Mouse (Mus musculus): ENCODE data around the gene Ercc6l2. TPM values are rescaled to one million over a fixed set of nuclear protein-coding genes. Genes with fewer than 3 reads are reported as not detected.

The Ercc6l2 gene
- total RNA-seq (2014; fragmentation: Nextera tagmentation) (27.2 and 30.5 TPM in 2 replicates), total RNA-seq (2017) (21.2 and 30.9 TPM in 2 replicates)

DNA sequence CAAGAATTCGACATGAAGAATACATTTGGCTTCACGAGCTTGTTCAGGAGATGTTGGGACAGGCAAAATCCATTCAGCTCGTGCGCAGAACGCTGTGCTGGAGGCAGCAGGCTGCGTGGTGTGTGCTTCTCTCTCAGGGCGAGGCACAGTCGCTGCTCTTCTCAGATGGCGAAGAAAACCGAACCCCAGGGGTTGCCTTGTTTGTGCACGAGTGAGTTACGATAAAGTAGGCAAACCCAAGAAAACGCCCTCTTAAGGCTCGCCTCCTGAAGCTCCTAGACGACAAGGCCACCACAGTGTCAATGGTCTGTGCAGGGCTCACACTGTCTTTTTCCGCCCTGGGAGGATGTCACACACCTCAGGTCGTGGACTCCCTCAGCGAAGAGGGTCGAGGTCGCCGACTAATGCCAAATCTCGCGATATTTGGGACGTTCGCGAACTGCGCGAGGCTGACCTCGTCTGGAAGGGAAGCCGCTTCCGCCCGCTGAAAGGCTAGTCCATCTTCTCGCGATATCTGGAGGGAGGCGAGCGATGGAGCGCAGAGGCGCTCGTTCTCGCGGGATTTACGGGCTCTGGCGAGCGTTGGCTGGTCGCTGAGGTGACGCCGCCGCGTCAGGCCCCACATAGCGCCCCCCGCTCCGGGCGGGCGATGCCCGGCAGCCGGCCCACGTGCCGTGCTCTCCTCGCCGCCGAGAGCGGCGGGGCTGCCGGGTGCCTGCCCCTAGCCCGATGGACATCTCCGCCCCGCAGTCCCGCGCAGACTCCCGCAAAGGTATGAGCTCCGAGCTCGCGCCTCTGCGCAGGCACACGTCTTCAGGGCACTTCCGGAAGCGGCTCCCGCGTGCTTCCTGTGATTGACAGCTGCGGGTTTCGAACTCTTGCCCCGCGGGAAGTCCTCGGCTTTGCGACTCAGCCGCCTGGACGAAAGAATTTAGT lies at the start of gene Ercc6l2:
TSS of gene Ercc6l2 (plus strand) at position 495 of the 936 bp plus-strand sequence.
- ATAC-seq (replicated peaks; ENCODE audit: poor library complexity, severe bottlenecking): peak; percentile 96

DNA sequence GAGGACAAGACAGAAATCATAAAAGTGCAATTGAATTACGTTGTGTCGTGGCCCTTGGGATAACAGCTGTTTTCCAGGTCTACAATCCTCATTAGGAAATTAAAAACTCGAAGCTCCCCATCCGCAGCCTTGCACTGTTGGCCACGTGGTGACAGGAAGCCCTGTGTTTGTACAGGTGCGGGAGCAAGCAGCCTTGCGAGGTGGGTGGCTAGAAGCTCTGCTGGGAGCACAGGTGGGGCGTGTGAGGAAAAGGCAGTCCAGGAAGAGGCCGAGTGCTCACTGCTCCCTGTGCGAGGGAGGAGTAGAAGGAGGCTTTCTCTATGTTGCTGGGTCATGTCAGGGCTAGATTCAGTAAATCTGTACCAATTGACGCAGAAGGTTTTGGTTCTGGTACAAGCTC lies 49.0 kb upstream of the Ercc6l2 start:
- ATAC-seq (replicated peaks; ENCODE audit: poor library complexity, severe bottlenecking): no peak

DNA sequence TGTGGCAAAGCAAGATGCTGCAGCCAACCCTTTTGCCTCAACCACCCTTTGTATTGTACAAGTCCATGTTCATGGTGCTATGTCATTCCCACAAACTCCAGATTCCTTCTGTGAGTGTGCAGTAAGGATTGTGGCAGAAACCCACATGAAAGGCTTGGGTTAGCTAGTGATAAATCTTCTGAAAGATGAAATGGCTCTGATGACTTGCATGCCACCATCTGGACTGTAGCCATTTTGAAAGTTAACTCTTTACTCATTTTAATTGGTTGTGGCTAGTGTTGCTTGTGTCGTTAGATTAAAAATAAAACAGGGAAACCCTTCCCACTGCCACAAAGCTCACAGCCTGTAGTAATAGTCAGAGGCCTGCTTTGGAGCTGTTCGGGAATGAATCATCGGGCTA lies 44.0 kb upstream of the Ercc6l2 start:
- ATAC-seq (replicated peaks; ENCODE audit: poor library complexity, severe bottlenecking): no peak

DNA sequence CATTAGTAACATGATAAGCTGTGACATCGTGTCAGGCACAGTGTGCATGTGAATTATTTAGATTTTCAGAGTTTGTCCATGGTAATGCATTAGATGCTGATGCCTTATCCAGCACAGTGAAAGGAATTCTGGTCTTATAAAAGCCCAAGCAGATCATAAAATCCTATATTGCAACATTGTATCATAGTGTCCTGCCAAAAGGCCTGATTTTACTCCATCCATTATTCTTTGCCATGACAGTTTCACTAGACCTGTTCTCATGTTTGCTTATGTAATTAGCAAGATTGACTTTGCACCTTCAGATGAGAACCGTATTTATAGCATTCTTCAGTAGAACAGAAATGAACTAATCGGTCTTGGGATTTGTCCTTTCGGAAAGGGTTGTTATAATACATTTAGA lies 36.1 kb upstream of the Ercc6l2 start:
- no peak for ATAC-seq (replicated peaks; ENCODE audit: poor library complexity, severe bottlenecking)

DNA sequence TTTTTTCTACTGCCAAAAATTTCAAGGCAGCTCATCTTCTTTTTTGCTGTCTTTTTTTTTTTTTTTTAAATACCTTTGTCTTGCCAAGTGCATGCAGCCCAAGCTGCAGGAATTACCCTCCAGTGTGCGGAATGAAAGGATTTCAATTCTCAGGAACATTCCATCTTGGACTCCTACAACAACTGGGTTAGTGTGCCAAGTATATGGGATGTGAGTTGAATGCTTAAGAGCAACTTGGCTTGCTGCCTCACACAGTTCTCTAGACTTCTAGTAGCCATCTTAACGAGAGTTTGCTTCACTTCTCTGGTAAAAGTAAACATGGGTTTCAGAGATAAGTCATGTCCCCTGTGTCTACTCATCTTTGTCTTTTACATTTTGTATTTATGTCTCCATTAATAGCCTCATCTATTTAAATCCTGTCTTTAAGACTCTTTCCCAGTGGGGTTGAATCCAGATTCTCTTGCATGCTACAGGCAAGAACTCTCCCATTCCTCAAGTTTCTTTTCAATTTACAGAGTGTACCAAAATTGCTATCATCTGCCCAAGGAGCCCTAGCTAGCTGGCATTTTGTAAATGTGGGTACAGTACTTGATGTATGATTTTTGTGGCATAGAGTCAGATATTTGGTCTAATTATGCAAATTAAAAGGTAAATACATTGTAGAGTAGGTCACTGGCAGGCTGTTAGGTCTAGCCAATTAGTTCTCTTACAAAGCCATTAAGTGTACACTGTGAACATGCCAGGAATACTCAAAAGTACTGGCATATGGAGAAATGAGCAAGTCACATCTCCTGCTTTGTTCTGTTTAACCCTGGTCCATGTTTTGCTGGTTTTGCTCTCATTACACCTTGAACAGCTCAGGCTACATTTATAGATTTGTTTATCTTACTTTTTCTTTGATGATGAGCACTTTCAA lies 35.4 kb upstream of the Ercc6l2 start:
- no peak for ATAC-seq (replicated peaks; ENCODE audit: poor library complexity, severe bottlenecking)

DNA sequence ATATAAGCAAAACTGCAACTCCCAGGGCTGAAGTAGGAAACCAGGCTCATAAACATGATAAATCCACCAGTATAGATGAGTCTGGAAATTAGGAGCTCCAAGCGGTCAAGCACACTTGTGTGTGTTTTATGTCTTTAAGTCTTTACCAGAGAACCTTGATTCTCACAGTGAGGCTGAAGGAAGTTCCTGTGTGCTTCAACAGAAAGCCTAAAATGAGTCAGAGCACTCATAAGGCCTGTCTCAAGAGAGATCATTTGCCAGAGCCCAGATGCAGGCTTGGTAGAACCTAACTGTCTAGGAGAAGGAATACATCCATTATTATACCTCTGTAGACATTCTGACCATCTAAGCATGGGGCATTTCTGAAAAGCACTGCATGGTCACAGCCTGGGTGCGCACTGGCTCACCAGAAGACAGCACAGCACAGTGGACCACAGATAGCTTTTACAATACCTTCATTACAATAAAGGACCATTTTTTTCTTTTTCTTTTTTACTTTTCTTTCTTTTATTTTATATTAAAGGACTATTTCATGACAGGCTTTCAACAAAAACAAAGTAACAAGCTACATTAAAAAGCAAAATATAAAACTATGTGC lies 22.7 kb upstream of the Ercc6l2 start:
- no peak for ATAC-seq (replicated peaks; ENCODE audit: poor library complexity, severe bottlenecking)

DNA sequence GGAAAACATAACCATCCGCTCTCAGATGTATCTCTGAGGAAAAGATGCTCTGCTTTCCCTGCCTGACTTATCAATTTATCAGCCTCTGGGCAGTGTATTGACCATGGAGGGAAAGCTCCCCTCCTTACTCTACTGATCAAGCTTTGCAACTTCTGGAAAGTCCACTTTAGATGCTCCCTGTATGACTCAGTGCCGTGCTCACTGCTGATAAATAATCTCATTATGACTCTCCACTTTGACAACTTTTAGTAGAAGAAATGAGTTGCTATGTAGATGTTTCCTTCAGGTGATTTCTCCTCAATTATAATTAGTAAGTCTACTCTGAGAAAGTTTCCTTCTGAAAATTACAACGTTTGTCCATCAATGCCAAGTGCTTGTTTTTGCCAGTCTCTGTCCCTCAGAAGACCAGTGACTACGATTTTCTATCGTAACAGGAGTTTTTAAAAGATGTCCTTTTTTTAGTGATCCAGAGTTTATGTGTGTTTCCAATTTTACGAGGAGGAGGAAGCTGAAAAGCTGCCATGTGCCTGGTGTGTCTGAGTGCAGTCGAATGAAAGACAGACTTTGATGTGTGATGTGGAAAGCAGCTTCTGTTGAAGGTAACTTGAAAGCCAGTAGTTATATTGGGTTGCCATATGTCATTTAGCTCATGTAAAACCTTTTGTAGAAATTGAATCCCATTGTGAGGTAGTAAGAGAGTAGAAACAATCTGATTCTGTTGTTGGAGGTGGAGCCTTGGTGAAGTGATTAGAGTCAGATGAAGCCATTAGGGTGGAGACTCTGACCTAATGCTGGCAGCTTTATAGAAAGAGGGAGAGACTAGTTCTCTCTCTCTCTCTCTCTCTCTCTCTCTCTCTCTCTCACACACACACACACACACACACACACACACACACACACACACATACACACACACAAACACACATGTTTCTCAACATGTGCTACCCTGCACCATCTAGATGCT lies 21.4 kb upstream of the Ercc6l2 start:
- ATAC-seq (replicated peaks; ENCODE audit: poor library complexity, severe bottlenecking): no peak

DNA sequence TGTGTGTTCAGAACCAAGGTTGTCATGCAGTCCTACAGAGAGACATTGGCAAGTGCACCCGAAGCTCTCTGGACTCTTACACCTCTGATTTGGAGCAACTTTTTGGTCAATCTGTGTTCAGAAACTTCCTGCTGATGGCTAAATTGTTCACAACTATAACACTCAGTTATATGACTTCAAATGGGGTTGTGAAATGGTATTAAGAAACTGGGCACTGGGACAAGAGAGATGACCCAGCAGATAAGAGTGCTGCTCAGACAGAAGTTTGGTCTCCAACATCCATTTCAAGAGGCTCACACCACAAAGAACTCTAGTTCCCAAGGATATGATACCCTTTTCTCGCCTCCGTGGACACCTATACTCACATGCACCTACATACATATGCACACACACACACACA lies 16.4 kb upstream of the Ercc6l2 start:
- ATAC-seq (replicated peaks; ENCODE audit: poor library complexity, severe bottlenecking): peak; percentile 52; the same call in 1 of the 2 replicates

DNA sequence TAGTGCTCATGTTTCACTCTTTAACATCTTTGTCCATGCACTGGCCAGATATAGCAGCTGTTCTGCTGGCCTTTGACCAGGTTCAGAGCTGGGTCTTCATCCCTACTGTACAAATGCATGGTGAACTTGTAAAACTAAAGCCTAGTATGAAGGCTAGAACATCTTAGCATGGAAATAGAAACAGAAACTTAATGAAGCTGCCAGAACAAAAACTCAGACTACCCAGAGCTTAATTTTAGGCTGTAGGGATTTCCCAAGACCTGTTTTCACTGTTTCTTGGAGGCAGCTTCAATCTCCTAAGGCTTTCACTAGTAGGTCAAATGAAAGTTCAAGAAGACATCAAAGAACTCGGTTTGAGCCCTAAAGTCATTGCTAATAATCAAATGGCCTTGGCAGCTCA lies 15.1 kb upstream of the Ercc6l2 start:
- ATAC-seq (replicated peaks; ENCODE audit: poor library complexity, severe bottlenecking): no peak

DNA sequence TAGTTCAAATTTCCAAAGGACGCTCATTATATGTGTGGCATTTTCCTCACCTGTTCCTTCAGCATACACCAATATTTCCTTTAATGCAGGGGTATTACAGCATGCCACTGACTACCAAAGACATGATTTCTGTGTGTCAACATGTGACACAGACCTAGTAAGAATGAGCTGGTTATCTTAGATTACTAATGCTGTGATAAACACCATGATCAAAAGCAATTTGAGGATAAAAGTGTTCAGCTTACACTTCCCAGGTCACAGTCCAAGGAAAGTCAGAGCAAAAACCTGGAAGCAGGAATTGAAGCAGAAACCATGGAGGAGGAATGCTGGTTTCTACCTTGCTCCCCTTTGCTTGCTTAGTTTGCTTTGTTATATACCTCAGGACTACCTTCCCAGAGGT lies 13.8 kb upstream of the Ercc6l2 start:
- no peak for ATAC-seq (replicated peaks; ENCODE audit: poor library complexity, severe bottlenecking)

DNA sequence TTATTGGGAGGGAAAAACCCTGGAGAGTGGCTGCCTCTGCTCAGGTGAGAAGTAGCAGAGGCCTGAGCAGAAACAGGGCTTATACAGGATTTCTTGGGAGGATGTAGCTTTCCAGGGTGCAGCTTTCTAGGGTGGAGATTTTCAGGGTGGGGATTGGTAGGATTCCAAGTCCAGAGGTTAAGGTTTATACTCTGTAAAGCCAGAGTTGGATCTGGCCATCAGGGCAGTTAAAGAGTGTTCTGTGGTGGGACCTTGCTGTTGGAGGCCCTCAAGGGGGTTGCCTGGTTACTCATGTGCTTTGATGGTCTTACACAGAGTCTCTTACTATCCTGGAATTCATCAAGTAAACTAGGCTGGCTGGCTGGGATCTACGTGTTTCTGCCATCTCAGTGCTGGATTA lies 7.8 kb upstream of the Ercc6l2 start:
- ATAC-seq (replicated peaks; ENCODE audit: poor library complexity, severe bottlenecking): no peak

DNA sequence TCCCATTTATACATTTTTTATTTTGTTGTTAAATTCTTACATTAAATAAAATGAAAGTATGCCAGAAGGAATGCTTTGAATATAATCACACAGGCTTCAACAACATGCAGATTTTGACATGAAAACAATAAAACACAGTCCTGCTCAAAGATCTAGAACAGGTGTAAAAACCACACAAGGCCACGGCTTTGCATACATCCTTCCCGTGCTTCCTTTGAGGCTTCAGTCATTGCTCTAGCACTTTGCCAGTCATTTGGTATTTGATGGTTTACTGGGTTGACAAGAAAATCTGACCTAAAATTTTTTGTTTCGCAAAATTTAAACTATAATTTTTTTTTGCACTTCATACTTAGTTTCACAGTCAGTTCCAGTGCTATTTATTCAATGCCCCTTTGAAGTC lies 7.1 kb upstream of the Ercc6l2 start:
- no peak for ATAC-seq (replicated peaks; ENCODE audit: poor library complexity, severe bottlenecking)

DNA sequence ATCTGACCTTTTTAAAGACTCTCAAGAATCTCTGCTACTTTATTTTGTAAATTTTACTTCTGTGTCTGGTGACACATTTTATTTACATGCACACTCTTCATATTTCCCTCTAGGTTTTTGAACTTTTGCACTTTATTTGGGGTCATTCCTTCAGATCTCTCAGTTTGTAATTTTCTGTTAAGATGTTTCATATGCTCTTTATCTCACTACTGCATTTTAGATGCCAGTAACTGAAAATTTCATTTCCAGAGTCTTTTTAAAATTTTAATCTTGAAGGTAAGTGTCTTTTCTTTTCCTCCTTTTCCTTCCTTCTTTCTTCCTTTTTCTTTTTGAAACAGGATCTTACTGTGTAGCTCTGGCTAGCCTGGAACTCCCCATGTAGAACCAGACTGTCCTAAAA lies 3.6 kb upstream of the Ercc6l2 start:
- ATAC-seq (replicated peaks; ENCODE audit: poor library complexity, severe bottlenecking): no peak

DNA sequence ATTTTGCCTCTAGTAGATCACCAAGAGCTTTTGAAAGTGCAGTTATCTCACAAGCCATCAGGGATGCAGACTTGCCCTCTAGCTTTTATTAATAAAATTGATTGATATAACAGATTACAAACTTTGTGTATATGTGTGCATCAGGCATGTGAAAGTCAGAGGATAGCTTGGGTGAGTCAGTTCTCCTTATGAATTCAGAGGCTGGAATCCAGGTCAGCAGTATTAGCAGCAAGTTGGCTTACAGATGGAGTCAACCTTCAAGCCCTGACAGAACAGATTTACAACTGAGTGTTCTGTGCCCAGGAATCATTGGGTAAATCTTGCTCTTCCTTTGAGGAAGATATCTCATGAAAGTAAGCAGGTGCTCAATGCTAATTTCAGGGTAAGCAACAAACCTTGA lies 891 bp downstream of the Ercc6l2 start:
- no peak for ATAC-seq (replicated peaks; ENCODE audit: poor library complexity, severe bottlenecking)

DNA sequence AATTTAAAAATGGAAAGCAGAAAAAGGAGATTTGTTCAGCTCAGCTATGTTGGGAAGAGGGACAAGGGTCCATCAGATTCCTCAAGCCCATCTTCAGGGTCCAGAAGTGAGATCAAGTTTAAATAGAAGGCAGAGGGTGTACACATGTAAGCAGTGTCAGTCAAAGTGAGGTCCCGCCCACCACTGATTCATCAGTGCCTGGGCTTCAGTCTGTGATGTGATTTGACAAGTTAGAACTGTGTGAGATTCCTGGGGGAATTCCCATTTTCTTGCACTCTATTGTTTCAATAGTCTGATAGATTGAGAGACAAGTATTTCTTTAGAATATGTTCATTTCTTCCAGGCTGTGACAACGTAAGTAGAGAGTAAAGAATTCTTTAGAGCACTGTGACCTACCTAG lies 30.7 kb downstream of the Ercc6l2 start:
- no peak for ATAC-seq (replicated peaks; ENCODE audit: poor library complexity, severe bottlenecking)

DNA sequence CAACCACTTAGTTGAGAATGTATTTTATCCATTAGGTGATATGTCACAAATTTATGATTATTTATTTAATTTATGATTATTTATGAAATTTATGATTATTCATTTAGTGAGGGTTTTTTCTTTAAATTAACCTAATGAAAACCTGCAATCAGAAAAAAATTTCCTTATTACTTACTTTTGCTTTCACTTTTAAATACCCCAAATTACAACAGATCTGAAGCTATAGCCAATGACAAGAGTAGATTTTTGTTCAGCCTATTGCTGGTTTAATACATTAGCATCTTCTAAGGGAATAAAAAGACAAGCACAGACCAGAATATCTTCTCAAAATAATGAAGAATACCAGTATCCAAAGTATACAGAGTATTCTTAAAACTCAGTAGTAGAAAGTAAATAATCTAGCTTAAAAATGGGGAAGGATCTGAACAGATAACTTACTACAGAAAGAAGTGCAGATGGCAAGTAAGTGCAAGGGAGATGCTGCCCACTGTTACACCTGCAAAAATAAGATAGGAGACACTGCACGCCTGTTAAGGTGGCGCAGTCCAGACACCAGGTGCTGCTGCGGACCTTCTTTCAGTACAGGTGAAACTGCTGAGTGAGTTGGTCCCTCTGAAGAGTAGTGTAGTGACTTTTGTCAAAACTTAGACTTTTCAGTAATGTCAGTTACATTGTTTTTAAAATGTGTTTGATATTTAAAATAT lies 35.4 kb downstream of the Ercc6l2 start:
- no peak for ATAC-seq (replicated peaks; ENCODE audit: poor library complexity, severe bottlenecking)

DNA sequence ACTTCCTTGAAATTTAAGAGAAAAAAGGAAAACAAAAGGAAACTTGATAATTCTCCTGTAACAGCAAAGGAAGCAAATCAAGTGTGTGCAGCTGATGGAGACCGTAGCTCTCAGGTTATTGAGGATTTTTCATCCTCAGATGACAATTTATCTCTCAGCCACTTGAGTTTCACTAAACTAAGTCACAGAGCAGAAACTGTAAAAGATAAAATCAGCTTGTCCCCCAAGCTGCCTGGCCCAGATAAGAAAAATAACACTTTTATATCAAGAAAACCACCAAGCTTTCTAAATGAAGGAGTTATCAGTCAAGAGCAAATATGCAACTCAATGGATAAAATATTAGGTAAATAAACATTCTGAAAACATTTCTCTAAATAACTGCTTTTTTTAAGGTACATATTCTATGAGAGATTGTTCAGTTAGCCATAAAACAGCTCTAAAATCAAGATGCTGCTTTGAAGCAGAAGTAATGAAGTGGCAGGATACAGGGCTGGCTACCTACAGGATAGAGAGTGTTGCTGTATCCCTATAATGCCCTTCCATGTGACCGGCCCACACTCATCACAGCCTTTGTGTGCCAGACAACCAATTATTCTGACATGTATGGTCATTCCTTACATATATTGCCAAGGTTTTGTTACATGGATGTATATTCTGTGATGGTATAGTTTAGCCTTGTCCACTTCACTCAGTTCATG lies 57.7 kb downstream of the Ercc6l2 start:
- no peak for ATAC-seq (replicated peaks; ENCODE audit: poor library complexity, severe bottlenecking)

DNA sequence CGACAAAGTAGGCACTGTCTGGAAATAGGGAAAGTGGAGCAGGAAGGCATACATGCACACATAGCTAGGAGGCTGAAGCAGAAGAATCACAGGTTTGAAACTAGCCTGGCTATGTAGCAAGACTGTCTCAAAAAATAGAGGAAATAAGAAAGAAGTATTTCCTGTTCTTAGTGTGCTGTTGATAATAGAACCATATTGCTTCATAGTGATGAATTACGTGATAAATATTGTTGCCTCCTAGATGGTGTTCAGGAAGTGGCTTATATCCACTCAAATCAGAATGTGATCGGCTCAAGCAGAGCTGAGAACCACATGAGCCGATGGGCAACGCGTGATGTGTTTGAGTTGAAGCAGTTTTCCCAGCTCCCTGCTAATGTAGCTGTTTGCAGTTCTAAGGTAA lies 62.1 kb downstream of the Ercc6l2 start:
- ATAC-seq (replicated peaks; ENCODE audit: poor library complexity, severe bottlenecking): peak; percentile 99
